Mouse (Mus musculus) stomach, embryonic 16.5 days (tissue): ENCODE measurements at regions not wholly inside any gene's neighbourhood (a gene's known extent, or its start where the extent isn't known, plus 50 kb on each side); places are given as distances from the start of the nearest gene placed in this dataset.
A peak's percentile ranks its signal among the peaks of the same experiment; 100 is the strongest.

Experiments
- ATAC-seq: fragments of 200-750 bp; cut with Nextera tagmentation; 2 replicates; pipeline ENCODE4 v1.8.0; 2017; ENCODE audit warnings: moderate number of reproducible peaks, moderate TSS enrichment; ENCODE audit not compliant: insufficient read depth, low FRiP score
- H3K27ac ChIP-seq: fragments of 300-500 bp; sonication (generic); 2 replicates; pipeline ENCODE4 v1.5.1; 2014; ENCODE audit warnings: low read length
- H3K27me3 ChIP-seq: fragments of 300-500 bp; sonication (generic); 2 replicates; pipeline ENCODE4 v1.6.1; 2014; ENCODE audit warnings: low read length, control low read depth, mixed read lengths; ENCODE audit not compliant: control insufficient read depth, insufficient read depth
- H3K36me3 ChIP-seq: fragments of 300-500 bp; sonication (generic); 2 replicates; pipeline ENCODE4 v1.6.1; 2014; ENCODE audit warnings: low read length; ENCODE audit not compliant: control insufficient read depth, insufficient read depth
- H3K4me1 ChIP-seq: fragments of 300-500 bp; sonication (generic); 2 replicates; pipeline ENCODE4 v1.6.1; 2014; ENCODE audit warnings: low read length, control low read depth, mixed read lengths; ENCODE audit not compliant: control insufficient read depth, insufficient read depth
- H3K4me2 ChIP-seq: fragments of 300-500 bp; sonication (generic); 2 replicates; pipeline ENCODE4 v1.6.1; 2014; ENCODE audit warnings: low read depth, low read length, mixed read lengths
- H3K4me3 ChIP-seq: fragments of 300-500 bp; sonication (generic); replicated peaks from 2 replicates; pipeline ENCODE4 v1.5.1; 2014; ENCODE audit warnings: mild to moderate bottlenecking, low read length
- H3K9ac ChIP-seq: fragments of 300-500 bp; sonication (generic); 2 replicates; pipeline ENCODE4 v1.6.1; 2014; ENCODE audit warnings: low read length
- H3K9me3 ChIP-seq: fragments of 300-500 bp; sonication (generic); replicated peaks from 2 replicates; pipeline ENCODE4 v1.6.1; 2016; ENCODE audit warnings: low read length, control low read depth; ENCODE audit not compliant: control insufficient read depth
- WGBS: fragments of 180-500 bp; shearing (Covaris S2); extraction: QIAGEN DNeasy Blood & Tissue Kit; methylation state at CpG from one replicate; pipeline ENCODE4 v1.1.7; 2014; 5-methylcytosine and 5-hydroxymethylcytosine counted together

GRCm38 (mm10) chr10:96787572-96787946 lies 170.8 kb downstream of the Btg1 start:
- no peaks in the 10 kb centered on the region for H3K27me3 ChIP-seq
- H3K4me3 ChIP-seq: no peak overlapping the region
- ATAC-seq: no peak
- H3K9ac ChIP-seq: no peak overlapping the region
- H3K4me1 ChIP-seq: no peaks in the 10 kb centered on the region
- WGBS: 69% methylated on average over 1 of the region's 1 CpGs
- no peaks in the 10 kb centered on the region for H3K9me3 ChIP-seq
- no peak overlapping the region for H3K4me2 ChIP-seq
- no peaks in the 10 kb centered on the region for H3K36me3 ChIP-seq
- H3K27ac ChIP-seq: no peak overlapping the region

- no peaks in the 10 kb centered on the region for H3K36me3 ChIP-seq
- no peak overlapping the region for H3K4me3 ChIP-seq
- WGBS: 73% methylated on average over 8 of the region's 8 CpGs
- no peak overlapping the region for H3K4me2 ChIP-seq
- no peak overlapping the region for H3K27ac ChIP-seq
- no peaks in the 10 kb centered on the region for H3K9me3 ChIP-seq
- H3K9ac ChIP-seq: no peak overlapping the region
- H3K27me3 ChIP-seq: no peaks in the 10 kb centered on the region
- H3K4me1 ChIP-seq: no peaks in the 10 kb centered on the region
- ATAC-seq: no peak
Measured at GRCm38 (mm10) chr10:96788352-96789016, 171.7 kb downstream of the Btg1 start.

- Histone ChIP-seq H3K9me3 (no peaks in the 10 kb centered on the region), H3K27me3 (no peaks in the 10 kb centered on the region), H3K27ac (no peak overlapping the region), H3K9ac (no peak overlapping the region), H3K4me3 (no peak overlapping the region), H3K36me3 (no peaks in the 10 kb centered on the region), H3K4me2 (no peak overlapping the region), H3K4me1 (no peaks in the 10 kb centered on the region)
- WGBS: 80% methylated on average over 6 of the region's 6 CpGs
- ATAC-seq: no peak
Measured at GRCm38 (mm10) chr10:96797116-96797515, 180.3 kb downstream of the Btg1 start.

GRCm38 (mm10) chr10:96800801-96801200 lies 184.0 kb downstream of the Btg1 start:
- Histone ChIP-seq H3K9me3 (no peaks in the 10 kb centered on the region), H3K4me3 (no peak overlapping the region), H3K4me2 (no peak overlapping the region), H3K4me1 (peaks cover 12% of the 10 kb centered on the region), H3K27ac (no peak overlapping the region), H3K36me3 (no peaks in the 10 kb centered on the region), H3K9ac (no peak overlapping the region), H3K27me3 (no peaks in the 10 kb centered on the region)
- ATAC-seq: no peak
- 81% methylated on average over 3 of the region's 3 CpGs for WGBS

GRCm38 (mm10) chr10:96804030-96804784 lies 187.4 kb downstream of the Btg1 start:
- H3K4me3 ChIP-seq: no peak overlapping the region
- H3K9ac ChIP-seq: no peak overlapping the region
- H3K36me3 ChIP-seq: no peaks in the 10 kb centered on the region
- H3K4me2 ChIP-seq: 0 out of 2 replicates have a peak overlapping the region, but pooled peaks have one; percentile 26
- no peaks in the 10 kb centered on the region for H3K27me3 ChIP-seq
- peaks cover 16% of the 10 kb centered on the region for H3K4me1 ChIP-seq
- WGBS: 19% methylated on average over 7 of the region's 7 CpGs
- peak; percentile 50; the same call in 1 of the 2 replicates for ATAC-seq
- H3K27ac ChIP-seq: peak overlapping the region; percentile 13; the same call in 1 of the 2 replicates
- H3K9me3 ChIP-seq: no peaks in the 10 kb centered on the region

- no peak overlapping the region for H3K4me3 ChIP-seq
- no peaks in the 10 kb centered on the region for H3K27me3 ChIP-seq
- no peaks in the 10 kb centered on the region for H3K9me3 ChIP-seq
- H3K27ac ChIP-seq: no peak overlapping the region
- WGBS: 46% methylated on average over 7 of the region's 7 CpGs
- peaks cover 16% of the 10 kb centered on the region for H3K4me1 ChIP-seq
- no peak overlapping the region for H3K9ac ChIP-seq
- no peak overlapping the region for H3K4me2 ChIP-seq
- no peaks in the 10 kb centered on the region for H3K36me3 ChIP-seq
- no peak for ATAC-seq
Measured at GRCm38 (mm10) chr10:96806579-96806978, 189.8 kb downstream of the Btg1 start.

GRCm38 (mm10) chr10:96821852-96822251 lies 205.0 kb downstream of the Btg1 start:
- Histone ChIP-seq H3K4me3 (no peak overlapping the region), H3K4me2 (no peak overlapping the region), H3K36me3 (no peaks in the 10 kb centered on the region), H3K27ac (peak overlapping the region; percentile 18; the same call in 1 of the 2 replicates), H3K9me3 (no peaks in the 10 kb centered on the region), H3K27me3 (no peaks in the 10 kb centered on the region), H3K4me1 (peaks cover 17% of the 10 kb centered on the region; the same call in 1 of the 2 replicates), H3K9ac (no peak overlapping the region)
- no peak for ATAC-seq
- 67% methylated on average over 1 of the region's 1 CpGs for WGBS

GRCm38 (mm10) chr10:96822344-96823335 lies 205.8 kb downstream of the Btg1 start:
- H3K4me2 ChIP-seq: no peak overlapping the region
- 61% methylated on average over 7 of the region's 7 CpGs for WGBS
- no peaks in the 10 kb centered on the region for H3K36me3 ChIP-seq
- H3K4me1 ChIP-seq: peaks cover 17% of the 10 kb centered on the region; the same call in 1 of the 2 replicates
- no peak overlapping the region for H3K9ac ChIP-seq
- no peak overlapping the region for H3K4me3 ChIP-seq
- peak overlapping the region; percentile 38; the same call in 1 of the 2 replicates for H3K27ac ChIP-seq
- no peaks in the 10 kb centered on the region for H3K9me3 ChIP-seq
- H3K27me3 ChIP-seq: no peaks in the 10 kb centered on the region
- no peak for ATAC-seq
